Mouse (Mus musculus): ENCODE measurements around the gene Lrrk1. TPM values are rescaled to one million over a fixed set of nuclear protein-coding genes. Genes with fewer than 3 reads are reported as not detected.

The Lrrk1 gene
- polyA plus RNA-seq, 1 experiment: 41.8 TPM

- no peak overlapping the region for H3ac ChIP-seq (ENCODE audit: control insufficient read depth, insufficient read length, low read depth)
- H3K27me3 ChIP-seq (ENCODE audit: control insufficient read depth, insufficient read depth, insufficient read length): no peaks in the 10 kb centered on the region
- H3K79me3 ChIP-seq (ENCODE audit: low read depth): no peaks in the 10 kb centered on the region
- no peak overlapping the region for H3K4me3 ChIP-seq (ENCODE audit: insufficient read depth, poor library complexity, severe bottlenecking)
- no peaks in the 10 kb centered on the region for H3K79me2 ChIP-seq (ENCODE audit: control insufficient read depth, insufficient read depth)
- H3K36me3 ChIP-seq (ENCODE audit: control insufficient read depth, insufficient read depth): no peaks in the 10 kb centered on the region
- TF ChIP-seq CTCF (IDR thresholded peaks at IDR 0.05; ENCODE audit: control insufficient read depth, insufficient read depth, insufficient read length): no peak
- no peak for TF ChIP-seq MYOD1 (IDR thresholded peaks at IDR 0.05; ENCODE audit: control insufficient read depth, insufficient read length, low read depth)
- TF ChIP-seq FOSL1 (IDR thresholded peaks at IDR 0.05; ENCODE audit: insufficient read depth, low read length, poor library complexity, severe bottlenecking): no peak
- TF ChIP-seq MYOG (IDR thresholded peaks at IDR 0.05; ENCODE audit: control insufficient read depth, extremely low read depth, insufficient read length): no peak
- TF ChIP-seq MAX (IDR thresholded peaks at IDR 0.05): no peak
- TF ChIP-seq USF1 (IDR thresholded peaks at IDR 0.05; ENCODE audit: low read depth): no peak
- no peak for TF ChIP-seq CEBPB (IDR thresholded peaks at IDR 0.05; ENCODE audit: low read depth)
Measured at GRCm38 (mm10) chr7:66209920-66210319, 178.2 kb downstream of the Lrrk1 start.

- no peak for TF ChIP-seq FOSL1 (IDR thresholded peaks at IDR 0.05; ENCODE audit: insufficient read depth, low read length, poor library complexity, severe bottlenecking)
- TF ChIP-seq MYOD1 (IDR thresholded peaks at IDR 0.05; ENCODE audit: control insufficient read depth, insufficient read length, low read depth): no peak
- no peak for TF ChIP-seq MYOG (IDR thresholded peaks at IDR 0.05; ENCODE audit: control insufficient read depth, extremely low read depth, insufficient read length)
- TF ChIP-seq MAX (IDR thresholded peaks at IDR 0.05): no peak
- TF ChIP-seq CEBPB (IDR thresholded peaks at IDR 0.05; ENCODE audit: low read depth): no peak
- no peak for TF ChIP-seq CTCF (IDR thresholded peaks at IDR 0.05; ENCODE audit: control insufficient read depth, insufficient read depth, insufficient read length)
- TF ChIP-seq USF1 (IDR thresholded peaks at IDR 0.05; ENCODE audit: low read depth): no peak
- Histone ChIP-seq H3K27me3 (ENCODE audit: control insufficient read depth, insufficient read depth, insufficient read length) (no peaks in the 10 kb centered on the region), H3K79me2 (ENCODE audit: control insufficient read depth, insufficient read depth) (no peaks in the 10 kb centered on the region)
Measured at GRCm38 (mm10) chr7:66201657-66202056, 186.5 kb downstream of the Lrrk1 start.

GRCm38 (mm10) chr7:66200791-66201450, 187.2 kb downstream of the Lrrk1 start:
- no peak overlapping the region for H3ac ChIP-seq (ENCODE audit: control insufficient read depth, insufficient read length, low read depth)
- TF ChIP-seq CEBPB (IDR thresholded peaks at IDR 0.05; ENCODE audit: low read depth) (no peak), MYOG (IDR thresholded peaks at IDR 0.05; ENCODE audit: control insufficient read depth, extremely low read depth, insufficient read length) (no peak), MAX (IDR thresholded peaks at IDR 0.05) (no peak), USF1 (IDR thresholded peaks at IDR 0.05; ENCODE audit: low read depth) (no peak), CTCF (IDR thresholded peaks at IDR 0.05; ENCODE audit: control insufficient read depth, insufficient read depth, insufficient read length) (no peak), MYOD1 (IDR thresholded peaks at IDR 0.05; ENCODE audit: control insufficient read depth, insufficient read length, low read depth) (no peak), FOSL1 (IDR thresholded peaks at IDR 0.05; ENCODE audit: insufficient read depth, low read length, poor library complexity, severe bottlenecking) (no peak)
- H3K79me3 ChIP-seq (ENCODE audit: low read depth): no peaks in the 10 kb centered on the region
- H3K36me3 ChIP-seq (ENCODE audit: control insufficient read depth, insufficient read depth): no peaks in the 10 kb centered on the region
- no peaks in the 10 kb centered on the region for H3K27me3 ChIP-seq (ENCODE audit: control insufficient read depth, insufficient read depth, insufficient read length)
- H3K4me3 ChIP-seq (ENCODE audit: insufficient read depth, poor library complexity, severe bottlenecking): no peak overlapping the region
- H3K79me2 ChIP-seq (ENCODE audit: control insufficient read depth, insufficient read depth): no peaks in the 10 kb centered on the region

More at GRCm38 (mm10) chr7:66201657-66202056, 186.5 kb downstream of the Lrrk1 start:
- H3K79me3 ChIP-seq (ENCODE audit: low read depth): no peaks in the 10 kb centered on the region
- no peak overlapping the region for H3K4me3 ChIP-seq (ENCODE audit: insufficient read depth, poor library complexity, severe bottlenecking)
- H3ac ChIP-seq (ENCODE audit: control insufficient read depth, insufficient read length, low read depth): no peak overlapping the region
- H3K36me3 ChIP-seq (ENCODE audit: control insufficient read depth, insufficient read depth): no peaks in the 10 kb centered on the region

GRCm38 (mm10) chr7:66200383-66200782, 187.8 kb downstream of the Lrrk1 start:
- H3K27me3 ChIP-seq (ENCODE audit: control insufficient read depth, insufficient read depth, insufficient read length): no peaks in the 10 kb centered on the region
- no peak for TF ChIP-seq MYOD1 (IDR thresholded peaks at IDR 0.05; ENCODE audit: control insufficient read depth, insufficient read length, low read depth)
- TF ChIP-seq CTCF (IDR thresholded peaks at IDR 0.05; ENCODE audit: control insufficient read depth, insufficient read depth, insufficient read length): no peak
- TF ChIP-seq CEBPB (IDR thresholded peaks at IDR 0.05; ENCODE audit: low read depth): no peak
- TF ChIP-seq MAX (IDR thresholded peaks at IDR 0.05): no peak
- no peak for TF ChIP-seq MYOG (IDR thresholded peaks at IDR 0.05; ENCODE audit: control insufficient read depth, extremely low read depth, insufficient read length)
- TF ChIP-seq USF1 (IDR thresholded peaks at IDR 0.05; ENCODE audit: low read depth): no peak
- no peak for TF ChIP-seq FOSL1 (IDR thresholded peaks at IDR 0.05; ENCODE audit: insufficient read depth, low read length, poor library complexity, severe bottlenecking)
- H3K79me3 ChIP-seq (ENCODE audit: low read depth): no peaks in the 10 kb centered on the region
- no peak overlapping the region for H3K4me3 ChIP-seq (ENCODE audit: insufficient read depth, poor library complexity, severe bottlenecking)
- no peaks in the 10 kb centered on the region for H3K79me2 ChIP-seq (ENCODE audit: control insufficient read depth, insufficient read depth)
- H3ac ChIP-seq (ENCODE audit: control insufficient read depth, insufficient read length, low read depth): no peak overlapping the region
- no peaks in the 10 kb centered on the region for H3K36me3 ChIP-seq (ENCODE audit: control insufficient read depth, insufficient read depth)

- no peak overlapping the region for H3ac ChIP-seq (ENCODE audit: control insufficient read depth, insufficient read length, low read depth)
- TF ChIP-seq MYOD1 (IDR thresholded peaks at IDR 0.05; ENCODE audit: control insufficient read depth, insufficient read length, low read depth): peak; percentile 44
- TF ChIP-seq MYOG (IDR thresholded peaks at IDR 0.05; ENCODE audit: control insufficient read depth, extremely low read depth, insufficient read length): no peak
- no peaks in the 10 kb centered on the region for H3K27me3 ChIP-seq (ENCODE audit: control insufficient read depth, insufficient read depth, insufficient read length)
- H3K79me2 ChIP-seq (ENCODE audit: control insufficient read depth, insufficient read depth): no peaks in the 10 kb centered on the region
- H3K36me3 ChIP-seq (ENCODE audit: control insufficient read depth, insufficient read depth): no peaks in the 10 kb centered on the region
- no peaks in the 10 kb centered on the region for H3K79me3 ChIP-seq (ENCODE audit: low read depth)
- H3K4me3 ChIP-seq (ENCODE audit: insufficient read depth, poor library complexity, severe bottlenecking): no peak overlapping the region
Measured at GRCm38 (mm10) chr7:66199391-66199831, 188.7 kb downstream of the Lrrk1 start.

- TF ChIP-seq FOSL1 (IDR thresholded peaks at IDR 0.05; ENCODE audit: insufficient read depth, low read length, poor library complexity, severe bottlenecking): no peak
- TF ChIP-seq CEBPB (IDR thresholded peaks at IDR 0.05; ENCODE audit: low read depth): no peak
- TF ChIP-seq USF1 (IDR thresholded peaks at IDR 0.05; ENCODE audit: low read depth): no peak
- TF ChIP-seq MYOD1 (IDR thresholded peaks at IDR 0.05; ENCODE audit: control insufficient read depth, insufficient read length, low read depth): no peak
- no peak for TF ChIP-seq MYOG (IDR thresholded peaks at IDR 0.05; ENCODE audit: control insufficient read depth, extremely low read depth, insufficient read length)
- TF ChIP-seq CTCF (IDR thresholded peaks at IDR 0.05; ENCODE audit: control insufficient read depth, insufficient read depth, insufficient read length): no peak
- no peak for TF ChIP-seq MAX (IDR thresholded peaks at IDR 0.05)
- Histone ChIP-seq H3K36me3 (ENCODE audit: control insufficient read depth, insufficient read depth) (no peaks in the 10 kb centered on the region), H3K79me2 (ENCODE audit: control insufficient read depth, insufficient read depth) (no peaks in the 10 kb centered on the region), H3ac (ENCODE audit: control insufficient read depth, insufficient read length, low read depth) (no peak overlapping the region), H3K27me3 (ENCODE audit: control insufficient read depth, insufficient read depth, insufficient read length) (no peaks in the 10 kb centered on the region), H3K4me3 (ENCODE audit: insufficient read depth, poor library complexity, severe bottlenecking) (no peak overlapping the region), H3K79me3 (ENCODE audit: low read depth) (no peaks in the 10 kb centered on the region)
Measured at GRCm38 (mm10) chr7:66198416-66198815, 189.7 kb downstream of the Lrrk1 start.

Measured in C2C12 (cell line).